Mouse (Mus musculus): Measurements from ENCODE around the gene Gm49405.
"Not testable (repeated sequence)": the region's sequence is repeated elsewhere in the genome, so short reads cannot be mapped to it uniquely, and the experiment has no call there.

The Gm49405 gene

GRCm38 (mm10) chr19:4000119-4000900 lies at the start of gene Gm49405, which contains the start of gene Nudt8:
Gm49405 (plus strand) TSS chr19:4000626.
Nudt8 (plus strand) TSS chr19:4000580.
- peak; percentile 97 for DNase-seq (ENCODE audit: low read depth, low spot score)

GRCm38 (mm10) chr19:3951461-3951860 lies 49.0 kb upstream of the Gm49405 start:
- no peak for DNase-seq (ENCODE audit: low read depth, low spot score)

DNA sequence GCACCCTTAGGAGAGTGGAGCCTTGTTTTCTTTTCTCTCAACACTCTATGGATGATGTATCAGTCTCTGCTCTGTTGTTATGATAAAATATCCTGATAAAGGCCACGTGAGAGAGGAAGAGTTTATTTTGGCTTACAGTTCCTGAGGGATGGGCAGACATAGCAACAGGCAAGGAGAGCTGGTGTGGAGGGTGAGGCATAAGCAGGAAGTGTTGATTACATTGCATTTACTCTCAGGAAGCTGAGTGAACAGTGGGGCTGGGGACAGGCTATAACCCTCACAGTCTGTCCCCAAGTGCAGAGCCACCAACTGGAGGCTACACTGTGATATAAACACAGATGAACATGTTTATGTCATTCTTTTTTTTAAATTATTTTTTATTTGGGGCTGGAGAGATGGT lies 48.3 kb upstream of the Gm49405 start:
- no peak for DNase-seq (ENCODE audit: low read depth, low spot score)

DNA sequence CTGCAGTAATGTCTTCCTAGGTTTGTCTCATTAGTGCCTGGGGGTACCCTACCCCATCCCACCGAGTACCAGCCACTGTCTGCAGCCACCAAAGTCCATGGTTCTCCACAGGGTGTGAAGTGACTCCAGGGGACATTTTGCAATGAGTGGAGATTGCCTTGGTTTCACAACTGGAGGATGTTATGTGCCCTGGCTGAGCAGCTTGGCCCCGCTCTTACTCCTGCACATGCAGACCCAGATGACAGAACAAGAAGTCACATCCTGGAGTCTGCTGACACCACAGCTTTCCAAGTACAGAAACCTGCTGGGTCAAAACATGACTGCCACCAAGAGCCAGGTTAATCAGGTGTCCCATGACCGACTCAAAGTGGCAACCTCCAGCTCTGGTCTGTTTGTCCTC lies 45.4 kb upstream of the Gm49405 start:
- DNase-seq (ENCODE audit: low read depth, low spot score): no peak

GRCm38 (mm10) chr19:3955804-3956203 lies 44.6 kb upstream of the Gm49405 start:
- DNase-seq (ENCODE audit: low read depth, low spot score): no peak

DNA sequence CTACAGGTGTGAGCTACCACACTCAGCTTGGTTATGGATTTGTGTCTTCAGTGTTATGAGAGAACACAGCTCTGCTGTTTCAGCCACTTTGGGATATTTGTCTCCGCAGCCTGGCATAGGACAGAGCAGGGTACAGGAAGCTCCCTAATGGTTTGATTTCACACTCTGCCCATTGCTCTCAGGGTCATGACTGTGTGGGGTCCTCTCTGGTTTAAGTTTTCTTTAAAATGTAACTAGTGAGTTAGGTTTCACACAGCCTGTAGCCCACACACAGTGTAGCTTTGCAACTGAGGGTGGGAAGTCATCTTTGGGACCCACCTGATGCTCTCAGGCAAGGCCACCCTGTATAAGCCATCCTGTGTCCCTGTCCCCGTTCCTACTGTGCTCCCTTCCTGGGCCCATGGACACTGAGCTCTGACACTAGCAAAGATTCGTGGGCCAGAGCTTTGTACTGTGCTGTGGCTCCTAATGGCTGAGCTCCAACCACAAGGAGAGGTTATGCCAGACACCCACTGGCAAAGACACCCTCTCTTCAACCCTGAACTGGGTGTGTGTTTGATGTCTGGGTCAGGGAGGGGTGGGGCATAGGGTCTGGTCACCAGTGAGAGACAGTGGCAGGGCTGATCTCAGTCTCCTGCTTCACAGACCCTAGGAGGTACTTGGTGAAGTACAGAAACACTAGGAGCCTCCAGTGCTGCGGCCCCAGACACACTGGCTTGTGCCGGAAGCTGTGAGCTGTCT lies 43.0 kb upstream of the Gm49405 start:
- DNase-seq (ENCODE audit: low read depth, low spot score): not testable (repeated sequence)

DNA sequence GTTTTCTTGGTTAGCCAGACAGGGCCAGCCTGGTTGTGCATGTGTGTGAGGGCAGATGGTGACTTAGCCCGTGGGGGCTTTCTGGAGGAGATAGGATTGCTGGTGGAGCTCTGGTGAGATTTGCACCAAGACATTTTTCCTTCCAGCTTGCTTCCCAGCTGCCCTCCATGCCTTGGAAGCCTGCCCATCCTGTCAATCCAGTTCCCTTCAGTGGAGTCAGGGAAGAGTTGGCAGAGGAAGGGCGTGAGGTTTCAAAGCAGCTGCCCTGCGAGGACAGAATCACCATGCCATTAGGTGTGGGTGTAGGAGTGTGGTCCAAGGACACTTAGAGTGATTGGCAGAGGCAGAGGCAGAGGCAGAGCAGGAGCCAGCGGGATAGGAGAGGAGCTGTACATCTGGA lies 42.0 kb upstream of the Gm49405 start, which contains the start of gene Aldh3b3:
Aldh3b3 (plus strand) TSS at position 176 of the 400 bp plus-strand sequence.
- DNase-seq (ENCODE audit: low read depth, low spot score): no peak

- DNase-seq (ENCODE audit: low read depth, low spot score): no peak
These were observed 41.4 kb upstream of the Gm49405 start for GRCm38 (mm10) chr19:3959030-3959429.

- DNase-seq (ENCODE audit: low read depth, low spot score): no peak
These were observed 40.2 kb upstream of the Gm49405 start for GRCm38 (mm10) chr19:3960211-3960610.

DNA sequence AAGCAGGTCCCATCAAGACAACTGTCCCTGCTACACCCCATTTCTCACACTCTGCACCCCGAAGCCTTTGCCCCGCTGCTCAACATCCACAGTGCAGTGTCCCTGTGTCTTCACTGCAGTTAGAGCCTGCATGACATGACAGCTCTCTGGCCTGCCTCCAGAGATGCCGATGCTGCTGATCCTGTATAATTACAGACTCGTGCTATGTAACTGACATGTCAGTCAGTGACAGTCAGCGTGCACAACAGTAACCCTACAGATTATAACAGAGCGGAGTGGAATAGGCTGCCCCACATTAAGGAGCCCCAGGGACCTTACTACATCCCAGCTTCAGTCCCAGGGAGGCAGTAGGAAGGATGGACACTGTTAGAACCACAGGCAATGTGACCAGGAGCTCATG lies 38.6 kb upstream of the Gm49405 start:
- DNase-seq (ENCODE audit: low read depth, low spot score): not testable (repeated sequence)

- no peak for DNase-seq (ENCODE audit: low read depth, low spot score)
These were observed 38.0 kb upstream of the Gm49405 start for GRCm38 (mm10) chr19:3962469-3962868.

DNA sequence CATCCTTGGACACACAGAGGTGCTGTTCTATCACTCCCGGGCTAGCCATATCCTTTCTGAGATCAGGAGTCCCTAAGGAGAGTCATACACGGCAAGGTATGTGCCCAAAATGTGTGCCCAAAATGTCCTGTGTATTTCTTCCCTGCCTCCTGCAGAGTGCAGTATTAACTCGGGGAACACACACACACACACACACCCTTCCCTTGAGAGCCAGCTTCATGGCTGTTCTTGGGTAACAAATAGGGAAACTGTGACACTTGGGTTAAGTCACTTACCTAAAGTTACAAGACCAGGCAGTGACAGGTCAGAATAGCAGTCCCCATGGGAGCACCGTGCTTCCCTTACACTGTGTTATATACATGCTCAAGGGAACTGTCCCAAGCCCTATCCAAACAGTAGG lies 36.4 kb upstream of the Gm49405 start:
- no peak for DNase-seq (ENCODE audit: low read depth, low spot score)

DNA sequence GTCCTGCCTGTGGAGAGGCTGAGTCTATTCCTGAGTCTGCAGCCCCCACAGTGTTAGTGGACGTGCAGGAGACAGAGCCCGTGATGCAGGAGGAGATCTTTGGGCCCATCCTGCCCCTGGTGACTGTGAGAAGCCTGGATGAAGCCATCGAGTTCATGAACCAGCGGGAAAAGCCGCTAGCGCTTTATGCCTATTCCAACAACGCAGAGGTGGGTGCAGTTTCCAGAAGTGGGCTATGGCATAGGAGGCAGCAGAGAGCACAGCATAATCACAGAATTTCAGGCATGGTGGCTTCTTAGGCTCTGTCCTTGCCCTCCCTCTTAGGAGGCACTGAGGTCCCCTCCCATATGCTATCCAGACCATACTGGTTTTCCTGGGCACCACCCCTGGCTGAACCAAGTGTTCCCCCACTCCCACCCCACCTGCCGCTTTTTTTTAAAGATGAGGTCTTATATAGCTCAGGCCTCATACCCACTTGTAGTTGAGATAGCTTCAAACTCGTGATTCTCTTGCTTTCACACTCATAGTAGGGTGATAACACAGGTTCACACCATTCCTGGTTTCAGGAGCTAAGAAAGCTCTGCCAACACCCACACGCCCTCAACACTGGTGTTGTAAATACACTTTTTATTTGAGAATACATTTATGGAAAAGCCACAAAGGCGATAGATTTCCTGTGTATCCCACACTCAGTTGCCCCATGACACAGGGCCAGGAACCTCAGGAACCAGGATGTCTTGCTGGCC lies 33.9 kb upstream of the Gm49405 start:
- DNase-seq (ENCODE audit: low read depth, low spot score): peak; percentile 46

- no peak for DNase-seq (ENCODE audit: low read depth, low spot score)
These were observed 33.2 kb upstream of the Gm49405 start for GRCm38 (mm10) chr19:3967258-3967657.

DNA sequence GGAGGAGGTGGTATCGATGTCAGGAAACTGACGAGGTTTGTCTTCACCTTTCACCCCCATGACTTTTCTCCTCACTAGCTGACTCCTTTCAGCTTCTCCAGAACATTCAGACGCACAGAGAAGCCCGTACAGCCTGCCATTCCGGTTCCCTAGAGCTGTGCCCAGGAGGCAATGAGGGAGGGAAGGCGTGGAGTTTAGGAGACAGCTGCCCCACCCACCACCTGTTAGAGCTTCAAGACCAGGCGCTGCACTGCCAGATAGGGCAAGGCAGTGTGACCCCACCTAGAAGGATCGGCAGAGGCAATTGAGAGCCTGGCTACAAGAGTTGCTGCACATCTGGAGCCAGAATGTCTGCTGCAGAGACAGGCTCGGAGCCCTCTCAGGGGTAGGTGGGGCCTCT lies 28.2 kb upstream of the Gm49405 start, which contains the start of gene Aldh3b2:
Aldh3b2 (plus strand) TSS at position 100 of the 400 bp plus-strand sequence.
- no peak for DNase-seq (ENCODE audit: low read depth, low spot score)

DNA sequence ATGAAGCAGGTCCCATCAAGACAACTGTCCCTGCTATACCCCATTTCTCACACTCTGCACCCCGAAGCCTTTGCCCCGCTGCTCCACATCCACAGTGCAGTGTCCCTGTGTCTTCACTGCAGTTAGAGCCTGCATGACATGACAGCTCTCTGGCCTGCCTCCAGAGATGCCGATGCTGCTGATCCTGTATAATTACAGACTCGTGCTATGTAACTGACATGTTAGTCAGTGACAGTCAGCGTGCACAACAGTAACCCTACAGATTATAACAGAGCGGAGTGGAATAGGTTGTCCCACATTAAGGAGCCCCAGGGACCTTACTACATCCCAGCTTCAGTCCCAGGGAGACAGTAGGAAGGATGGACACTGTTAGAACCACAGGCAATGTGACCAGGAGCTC lies 25.8 kb upstream of the Gm49405 start:
- not testable (repeated sequence) for DNase-seq (ENCODE audit: low read depth, low spot score)

- DNase-seq (ENCODE audit: low read depth, low spot score): no peak
These were observed 24.6 kb upstream of the Gm49405 start for GRCm38 (mm10) chr19:3975866-3976265.

- DNase-seq (ENCODE audit: low read depth, low spot score): peak; percentile 60
These were observed 20.1 kb upstream of the Gm49405 start for GRCm38 (mm10) chr19:3980309-3980708.

- no peak for DNase-seq (ENCODE audit: low read depth, low spot score)
These were observed 19.5 kb upstream of the Gm49405 start for GRCm38 (mm10) chr19:3980917-3981316.

DNA sequence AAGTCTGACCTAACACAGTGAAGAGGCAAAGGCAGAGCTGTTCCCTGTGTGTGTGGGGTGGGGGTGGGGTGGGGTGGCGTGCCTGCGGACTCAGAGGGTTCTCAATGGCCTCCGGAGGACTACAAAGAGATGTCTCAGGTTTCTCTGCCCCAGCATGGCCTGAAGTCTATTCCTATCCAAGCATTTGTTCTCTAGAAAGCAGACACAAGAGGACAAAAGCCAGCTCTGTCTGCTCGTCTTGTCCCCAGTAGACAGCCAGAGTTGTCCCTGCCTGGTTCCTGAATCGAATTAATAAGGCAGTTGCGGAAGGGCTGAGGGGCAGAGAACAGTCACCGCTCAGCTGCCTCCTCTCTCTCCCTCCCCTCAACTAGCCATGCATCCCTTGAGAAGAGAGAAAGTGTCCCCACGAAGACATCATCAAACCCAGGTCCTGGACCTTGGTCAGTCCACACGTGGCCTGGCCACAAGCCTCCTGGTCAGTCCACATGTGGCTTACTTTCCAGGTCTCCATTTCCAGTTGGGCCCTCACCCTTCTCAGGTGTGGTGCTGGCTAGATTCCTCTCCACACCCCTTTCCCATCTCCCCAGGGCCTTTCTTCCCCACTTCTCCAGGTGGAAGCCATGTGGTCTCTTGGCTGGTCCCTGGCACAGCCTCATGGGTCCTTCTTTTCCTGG lies 16.8 kb upstream of the Gm49405 start:
- DNase-seq (ENCODE audit: low read depth, low spot score): peak; percentile 54

- DNase-seq (ENCODE audit: low read depth, low spot score): no peak
These were observed 15.2 kb upstream of the Gm49405 start for GRCm38 (mm10) chr19:3985261-3985681.

All from telencephalon, adult 2 months (tissue).